Mouse (Mus musculus) frontal cortex, adult (tissue): Measurements from ENCODE around the gene Smad3.

Experiments used
- ATAC-seq: cut with Nextera tagmentation; 2 replicates; pipeline ENCODE4 v1.9.2; 2017; ENCODE audit warnings: mild to moderate bottlenecking, moderate library complexity, mixed read lengths; ENCODE audit not compliant: low TSS enrichment

The Smad3 gene

GRCm38 (mm10) chr9:63772452-63772851 is 14.7 kb upstream of the Smad3 start:
- ATAC-seq: 0 out of 2 replicates have a peak, but pooled peaks have one; percentile 50

GRCm38 (mm10) chr9:63771676-63772075 is 13.9 kb upstream of the Smad3 start:
- ATAC-seq: no peak

GRCm38 (mm10) chr9:63761367-63762094 is 3.7 kb upstream of the Smad3 start:
- ATAC-seq: no peak

- no peak for ATAC-seq
These were observed 3.0 kb upstream of the Smad3 start for GRCm38 (mm10) chr9:63760783-63761182.

- no peak for ATAC-seq
These were observed 2.4 kb upstream of the Smad3 start for GRCm38 (mm10) chr9:63759973-63760722.

- no peak for ATAC-seq
These were observed 1.0 kb upstream of the Smad3 start for GRCm38 (mm10) chr9:63758641-63759391.

GRCm38 (mm10) chr9:63757462-63757772 is 377 bp downstream of the Smad3 start:
- ATAC-seq: 0 out of 2 replicates have a peak, but pooled peaks have one; percentile 0

GRCm38 (mm10) chr9:63756581-63757461 is 973 bp downstream of the Smad3 start:
- ATAC-seq: peak; percentile 29

GRCm38 (mm10) chr9:63755671-63756543 is 1.9 kb downstream of the Smad3 start:
- no peak for ATAC-seq

- peak; percentile 38; the same call in 1 of the 2 replicates for ATAC-seq
These were observed 3.0 kb downstream of the Smad3 start for GRCm38 (mm10) chr9:63754556-63755510.

- no peak for ATAC-seq
These were observed 3.8 kb downstream of the Smad3 start for GRCm38 (mm10) chr9:63754039-63754438.

GRCm38 (mm10) chr9:63753359-63753758 is 4.4 kb downstream of the Smad3 start:
- ATAC-seq: no peak

GRCm38 (mm10) chr9:63752576-63752975 is 5.2 kb downstream of the Smad3 start:
- no peak for ATAC-seq

GRCm38 (mm10) chr9:63751325-63751724 is 6.5 kb downstream of the Smad3 start:
- no peak for ATAC-seq

GRCm38 (mm10) chr9:63750360-63750974 is 7.3 kb downstream of the Smad3 start:
- ATAC-seq: no peak

- no peak for ATAC-seq
These were observed 8.4 kb downstream of the Smad3 start for GRCm38 (mm10) chr9:63749296-63749915.

- no peak for ATAC-seq
These were observed 10.0 kb downstream of the Smad3 start for GRCm38 (mm10) chr9:63747645-63748295.

GRCm38 (mm10) chr9:63746980-63747379 is 10.8 kb downstream of the Smad3 start:
- no peak for ATAC-seq
